Mouse (Mus musculus) cerebellum, postnatal 4 days (tissue): Measurements from ENCODE around the gene Gm21725.
"Not testable (repeated sequence)": the region's sequence is repeated elsewhere in the genome, so short reads cannot be mapped to it uniquely, and the experiment has no call there.

Source experiments
- DNase-seq, 2 experiments: peaks; one replicate each; pipeline ENCODE4 v3.0.0; 2022; ENCODE audit warnings: low spot score in 2 of 2, mixed read lengths in 1 of 2

The Gm21725 gene

DNA sequence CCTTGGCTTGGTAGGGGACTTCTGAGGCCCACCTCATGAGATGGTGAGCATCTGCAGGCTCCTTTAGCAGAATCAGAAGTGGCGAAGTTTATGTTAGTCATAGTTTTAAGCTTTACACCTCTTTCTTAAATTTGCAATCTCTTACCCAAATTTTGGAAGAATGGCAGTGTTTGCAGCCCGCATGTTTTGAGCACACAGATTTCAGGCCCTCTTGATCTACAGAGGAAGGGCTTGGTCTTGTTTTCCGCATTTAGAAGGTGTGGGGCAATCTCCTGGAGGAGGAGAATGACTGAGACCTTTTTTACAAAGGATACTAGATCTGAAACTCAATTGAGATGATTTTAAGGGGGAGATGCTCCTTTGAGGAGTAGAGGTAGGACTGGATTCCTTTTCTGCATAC, at the start of gene Gm21725:
Gene Gm21725, minus strand, starts transcription at position 101 of the 400 bp plus-strand sequence.
- not testable (repeated sequence) for DNase-seq
